Mouse (Mus musculus) hindbrain, embryonic 12.5 days (tissue): ENCODE data around the gene Grrp1. TPM values are rescaled to one million over a fixed set of nuclear protein-coding genes. Genes with fewer than 3 reads are reported as not detected.

Experiments used
- ATAC-seq: fragments of 200-750 bp; cut with Nextera tagmentation; 2 replicates; pipeline ENCODE4 v1.8.0; 2017; ENCODE audit warnings: moderate TSS enrichment; ENCODE audit not compliant: low FRiP score
- H3K27ac ChIP-seq: fragments of 300-500 bp; sonication (generic); 2 replicates; pipeline ENCODE4 v1.5.1; 2016; ENCODE audit warnings: mild to moderate bottlenecking
- H3K27me3 ChIP-seq: fragments of 300-500 bp; sonication (generic); 2 replicates; pipeline ENCODE4 v1.6.1; 2016; ENCODE audit warnings: mild to moderate bottlenecking
- H3K36me3 ChIP-seq: fragments of 300-500 bp; sonication (generic); 2 replicates; pipeline ENCODE4 v1.6.1; 2016; ENCODE audit warnings: mild to moderate bottlenecking
- H3K4me1 ChIP-seq: fragments of 300-500 bp; sonication (generic); 2 replicates; pipeline ENCODE4 v1.6.1; 2016
- H3K4me2 ChIP-seq: fragments of 300-500 bp; sonication (generic); replicated peaks from 2 replicates; pipeline ENCODE4 v1.6.1; 2016; ENCODE audit warnings: mild to moderate bottlenecking
- H3K4me3 ChIP-seq: fragments of 300-500 bp; sonication (generic); 2 replicates; pipeline ENCODE4 v1.5.1; 2016; ENCODE audit warnings: mild to moderate bottlenecking
- H3K9ac ChIP-seq: fragments of 300-500 bp; sonication (generic); 2 replicates; pipeline ENCODE4 v1.6.1; 2016; ENCODE audit warnings: mild to moderate bottlenecking, moderate library complexity
- H3K9me3 ChIP-seq: fragments of 300-500 bp; sonication (generic); replicated peaks from 2 replicates; pipeline ENCODE4 v1.6.1; 2016; ENCODE audit warnings: mild to moderate bottlenecking
- WGBS: fragments of 180-500 bp; shearing (Covaris S2); methylation state at CpG from one replicate; pipeline ENCODE4 v1.1.7; 2016; 5-methylcytosine and 5-hydroxymethylcytosine counted together
- polyA plus RNA-seq: library from polyadenylated mRNA; unstranded; fragments of >200 nt; fragmentation: Nextera tagmentation; extraction: Ambion mirVana; gene quantifications from 2 replicates; pipeline ENCODE4 v1.2.1, GENCODE M21; 2016

Grrp1 gene
- polyA plus RNA-seq, 1 experiment from 2014 or later = 8.5 TPM

- H3K27me3 ChIP-seq = peaks cover 86% of the 10 kb centered on the region
- 1% methylated on average over 30 of the region's 30 CpGs for WGBS
Observed at GRCm38 (mm10) chr4:134249651-134250050, 4.3 kb downstream of the Grrp1 start.

GRCm38 (mm10) chr4:134246719-134247258 lies 7.1 kb downstream of the Grrp1 start, which contains the start of gene Gm30191:
Gene Gm30191, plus strand, starts transcription at chr4:134246935.
- peak within 1 kb of the TSS; percentile 87 for H3K4me3 ChIP-seq
- no peak for ATAC-seq
- H3K4me2 ChIP-seq = peak within 1 kb of the TSS; percentile 96
- no peaks in the 10 kb centered on the region for H3K36me3 ChIP-seq
- peaks cover 58% of the 10 kb centered on the region for H3K27me3 ChIP-seq
- H3K9ac ChIP-seq = peak within 1 kb of the TSS; percentile 83; the same call in 1 of the 2 replicates
- H3K4me1 ChIP-seq = peaks cover 41% of the 10 kb centered on the region
- 70% methylated on average over 7 of the region's 7 CpGs for WGBS
- H3K27ac ChIP-seq = no peak within 1 kb of the TSS
- no peaks in the 10 kb centered on the region for H3K9me3 ChIP-seq

More at GRCm38 (mm10) chr4:134249651-134250050, 4.3 kb downstream of the Grrp1 start:
- Histone ChIP-seq H3K9ac (no peak overlapping the region), H3K36me3 (no peaks in the 10 kb centered on the region), H3K9me3 (no peaks in the 10 kb centered on the region), H3K4me2 (peak overlapping the region; percentile 89), H3K27ac (no peak overlapping the region), H3K4me3 (peak overlapping the region; percentile 32), H3K4me1 (peaks cover 64% of the 10 kb centered on the region)
- peak; percentile 37; the same call in 1 of the 2 replicates for ATAC-seq

- no peaks in the 10 kb centered on the region for H3K9me3 ChIP-seq
- H3K36me3 ChIP-seq = no peaks in the 10 kb centered on the region
- no peak for ATAC-seq
- WGBS = 28% methylated on average over 4 of the region's 4 CpGs
- no peak overlapping the region for H3K27ac ChIP-seq
- no peak overlapping the region for H3K9ac ChIP-seq
- no peak overlapping the region for H3K4me3 ChIP-seq
- H3K27me3 ChIP-seq = peaks cover 52% of the 10 kb centered on the region
- H3K4me1 ChIP-seq = peaks cover 36% of the 10 kb centered on the region
- 0 out of 2 replicates have a peak overlapping the region, but pooled peaks have one; percentile 96 for H3K4me2 ChIP-seq
Observed at GRCm38 (mm10) chr4:134246256-134246655, 7.7 kb downstream of the Grrp1 start.

GRCm38 (mm10) chr4:134245148-134245843 lies 8.6 kb downstream of the Grrp1 start, which contains the start of gene Zfp593:
Gene Zfp593, minus strand, starts transcription at chr4:134245592.
- peak within 1 kb of the TSS; percentile 83 for H3K9ac ChIP-seq
- H3K27me3 ChIP-seq = peaks cover 43% of the 10 kb centered on the region
- no peaks in the 10 kb centered on the region for H3K9me3 ChIP-seq
- peaks cover 26% of the 10 kb centered on the region for H3K4me1 ChIP-seq
- H3K4me2 ChIP-seq = peak within 1 kb of the TSS; percentile 96
- H3K4me3 ChIP-seq = peak within 1 kb of the TSS; percentile 87
- ATAC-seq = peak; percentile 81
- H3K27ac ChIP-seq = no peak within 1 kb of the TSS
- WGBS = under 1% methylated on average over 60 of the region's 60 CpGs
- H3K36me3 ChIP-seq = no peaks in the 10 kb centered on the region

- peak within 1 kb of the TSS; percentile 96 for H3K4me2 ChIP-seq
- no peaks in the 10 kb centered on the region for H3K9me3 ChIP-seq
- H3K4me3 ChIP-seq = peak within 1 kb of the TSS; percentile 87
- no peak within 1 kb of the TSS for H3K27ac ChIP-seq
- H3K27me3 ChIP-seq = peaks cover 31% of the 10 kb centered on the region
- peaks cover 17% of the 10 kb centered on the region for H3K4me1 ChIP-seq
- H3K36me3 ChIP-seq = no peaks in the 10 kb centered on the region
- ATAC-seq = no peak
- WGBS = 91% methylated on average over 17 of the region's 17 CpGs
- H3K9ac ChIP-seq = peak within 1 kb of the TSS; percentile 83; the same call in 1 of the 2 replicates
Observed at GRCm38 (mm10) chr4:134243516-134244250, 10.2 kb downstream of the Grrp1 start, which contains the start of gene E130218I03Rik. Gene E130218I03Rik, plus strand, starts transcription at chr4:134243662.

GRCm38 (mm10) chr4:134238686-134239085 lies 15.2 kb downstream of the Grrp1 start:
- WGBS = 17% methylated on average over 10 of the region's 10 CpGs
- peaks cover 35% of the 10 kb centered on the region for H3K27me3 ChIP-seq
- H3K27ac ChIP-seq = no peak overlapping the region
- no peak for ATAC-seq
- H3K9ac ChIP-seq = no peak overlapping the region
- peaks cover 6% of the 10 kb centered on the region; the same call in 1 of the 2 replicates for H3K4me1 ChIP-seq
- H3K9me3 ChIP-seq = no peaks in the 10 kb centered on the region
- peak overlapping the region; percentile 25; the same call in 1 of the 2 replicates for H3K4me2 ChIP-seq
- no peaks in the 10 kb centered on the region for H3K36me3 ChIP-seq
- no peak overlapping the region for H3K4me3 ChIP-seq

GRCm38 (mm10) chr4:134238279-134238651 lies 15.6 kb downstream of the Grrp1 start, which contains the start of gene Cnksr1:
Gene Cnksr1, minus strand, starts transcription at chr4:134238399.
- H3K27ac ChIP-seq = no peak within 1 kb of the TSS
- 0 out of 2 replicates have a peak, but pooled peaks have one; percentile 26 for ATAC-seq
- H3K9ac ChIP-seq = no peak within 1 kb of the TSS
- H3K9me3 ChIP-seq = no peaks in the 10 kb centered on the region
- H3K4me1 ChIP-seq = peaks cover 6% of the 10 kb centered on the region; the same call in 1 of the 2 replicates
- H3K4me3 ChIP-seq = peak within 1 kb of the TSS; percentile 8; the same call in 1 of the 2 replicates
- peak within 1 kb of the TSS; percentile 25 for H3K4me2 ChIP-seq
- 3% methylated on average over 18 of the region's 18 CpGs for WGBS
- H3K27me3 ChIP-seq = peaks cover 35% of the 10 kb centered on the region
- H3K36me3 ChIP-seq = no peaks in the 10 kb centered on the region

GRCm38 (mm10) chr4:134237582-134238278 lies 16.2 kb downstream of the Grrp1 start:
- H3K9ac ChIP-seq = no peak overlapping the region
- peaks cover 7% of the 10 kb centered on the region; the same call in 1 of the 2 replicates for H3K4me1 ChIP-seq
- H3K4me2 ChIP-seq = peak overlapping the region; percentile 25
- peak overlapping the region; percentile 8; the same call in 1 of the 2 replicates for H3K4me3 ChIP-seq
- no peak overlapping the region for H3K27ac ChIP-seq
- no peak for ATAC-seq
- H3K27me3 ChIP-seq = peaks cover 35% of the 10 kb centered on the region
- H3K36me3 ChIP-seq = no peaks in the 10 kb centered on the region
- WGBS = 27% methylated on average over 19 of the region's 19 CpGs
- no peaks in the 10 kb centered on the region for H3K9me3 ChIP-seq

GRCm38 (mm10) chr4:134234876-134235275 lies 19.0 kb downstream of the Grrp1 start:
- WGBS = 81% methylated on average over 5 of the region's 5 CpGs
- peaks cover 35% of the 10 kb centered on the region for H3K27me3 ChIP-seq
- H3K9ac ChIP-seq = no peak overlapping the region
- no peak overlapping the region for H3K27ac ChIP-seq
- peaks cover 9% of the 10 kb centered on the region; the same call in 1 of the 2 replicates for H3K4me1 ChIP-seq
- no peak overlapping the region for H3K4me2 ChIP-seq
- H3K4me3 ChIP-seq = no peak overlapping the region
- no peaks in the 10 kb centered on the region for H3K9me3 ChIP-seq
- H3K36me3 ChIP-seq = no peaks in the 10 kb centered on the region
- ATAC-seq = no peak

GRCm38 (mm10) chr4:134230431-134230830 lies 23.5 kb downstream of the Grrp1 start:
- H3K4me3 ChIP-seq = no peak overlapping the region
- peaks cover 3% of the 10 kb centered on the region; the same call in 1 of the 2 replicates for H3K27me3 ChIP-seq
- H3K36me3 ChIP-seq = no peaks in the 10 kb centered on the region
- H3K9me3 ChIP-seq = no peaks in the 10 kb centered on the region
- H3K9ac ChIP-seq = no peak overlapping the region
- no peak overlapping the region for H3K27ac ChIP-seq
- no peak for ATAC-seq
- peaks cover 3% of the 10 kb centered on the region; the same call in 1 of the 2 replicates for H3K4me1 ChIP-seq
- H3K4me2 ChIP-seq = no peak overlapping the region
- WGBS = 47% methylated on average over 8 of the region's 8 CpGs

GRCm38 (mm10) chr4:134227194-134227593 lies 26.7 kb downstream of the Grrp1 start, which contains the start of gene Catsper4:
Gene Catsper4, minus strand, starts transcription at chr4:134227383.
- H3K9ac ChIP-seq = no peak within 1 kb of the TSS
- H3K4me3 ChIP-seq = no peak within 1 kb of the TSS
- 0 out of 2 replicates have a peak, but pooled peaks cover 2% of the 10 kb centered on the region for H3K27me3 ChIP-seq
- H3K27ac ChIP-seq = no peak within 1 kb of the TSS
- H3K4me2 ChIP-seq = no peak within 1 kb of the TSS
- no peaks in the 10 kb centered on the region for H3K36me3 ChIP-seq
- no peaks in the 10 kb centered on the region for H3K9me3 ChIP-seq
- WGBS = 66% methylated on average over 8 of the region's 8 CpGs
- no peaks in the 10 kb centered on the region for H3K4me1 ChIP-seq
- no peak for ATAC-seq
